In genomic region chr17:46656054-46656453, GRCm38 (mm10) we compare ENCODE assay signal across 17 mouse cellular contexts.
"Had no signal": no experiment of that assay in that cellular context is flagged by ENCODE, and none has a peak within 500 bp of the region (broad histone marks: within the 10 kb centered on the region; RNA-seq: fewer than 3 reads in every experiment).

No protein-coding gene starts in this region.

- H3K9ac ChIP-seq: liver, embryonic 13.5 days; midbrain, embryonic 13.5 days; neural tube, embryonic 13.5 days; stomach, embryonic 15.5 days had no signal

- ATAC-seq: intestine, embryonic 16.5 days; midbrain, embryonic 13.5 days; midbrain, embryonic 16.5 days had no signal

- H3K4me2 ChIP-seq: liver, embryonic 13.5 days; midbrain, embryonic 13.5 days; neural tube, embryonic 13.5 days; stomach, embryonic 15.5 days had no signal

- DNase-seq: kidney, postnatal 14 days; layer of hippocampus, postnatal 36 days; liver, embryonic 13.5 days; lung, adult 2 months; lung, postnatal 14 days; lung, postnatal 4 days; retina, postnatal 1 day; right cerebral cortex, postnatal 25 days; spleen, adult 18-20 months; thymus, postnatal 25 days had no signal

- H3K9me3 ChIP-seq: liver, embryonic 13.5 days; midbrain, embryonic 13.5 days; neural tube, embryonic 13.5 days; stomach, embryonic 15.5 days had no signal

- H3K4me3 ChIP-seq: left cerebral cortex, adult 2 months; liver, embryonic 13.5 days; midbrain, embryonic 13.5 days; myocyte; neural tube, embryonic 13.5 days; stomach, embryonic 15.5 days had no signal

- H3K27ac ChIP-seq: left cerebral cortex, adult 2 months; liver, embryonic 13.5 days; midbrain, embryonic 13.5 days; neural tube, embryonic 13.5 days; stomach, embryonic 15.5 days had no signal

- H3K27me3 ChIP-seq: liver, embryonic 13.5 days; midbrain, embryonic 13.5 days; neural tube, embryonic 13.5 days; stomach, embryonic 15.5 days had no signal
